In the genomic region with DNA sequence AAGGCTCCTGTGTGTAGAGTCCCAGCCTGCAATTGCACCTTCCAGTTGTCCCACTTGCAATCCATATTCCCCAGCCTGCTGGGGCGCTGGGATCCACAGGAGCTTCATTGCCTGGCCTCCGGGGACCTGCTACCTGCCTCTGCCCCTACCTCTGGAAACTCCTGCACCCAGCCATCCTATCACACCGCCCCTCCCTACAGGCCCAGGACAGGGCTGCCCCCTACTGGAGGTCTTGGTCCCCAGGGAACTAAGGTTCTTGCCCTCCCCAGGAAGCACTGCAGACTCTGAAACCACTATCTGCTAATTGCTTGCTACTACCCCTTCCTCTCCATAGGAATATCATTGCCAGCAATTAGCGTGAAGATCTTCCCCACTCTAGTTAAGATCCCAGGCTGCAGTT, we compare ENCODE assay signal across 23 mouse cellular contexts.
DNase-seq lines count a peak whose midpoint lies in the region; ATAC-seq and TF ChIP-seq lines count a peak whose summit lies in the region.
"Had no signal": no experiment of that assay in that cellular context is flagged by ENCODE, and none has a peak within 500 bp of the region (broad histone marks: within the 10 kb centered on the region; RNA-seq: fewer than 3 reads in every experiment).

No protein-coding gene starts in this region.

- no peak overlapping the region for H3K9ac ChIP-seq in neural tube, embryonic 13.5 days
- H3K9ac ChIP-seq in neural tube, embryonic 15.5 days (replicated peaks), result no peak overlapping the region
- H3K9ac ChIP-seq in stomach, postnatal 0 days (ENCODE audit: low read length), result no peak overlapping the region
- H3K9ac ChIP-seq: heart, embryonic 15.5 days; limb, embryonic 13.5 days; liver, embryonic 14.5 days; neural tube, embryonic 12.5 days had no signal

- no peaks in the 10 kb centered on the region for H3K9me3 ChIP-seq in neural tube, embryonic 13.5 days
- H3K9me3 ChIP-seq in neural tube, embryonic 15.5 days (replicated peaks), result no peaks in the 10 kb centered on the region
- H3K9me3 ChIP-seq in stomach, postnatal 0 days (ENCODE audit: control insufficient read depth, low read length), result no peaks in the 10 kb centered on the region
- H3K9me3 ChIP-seq: forebrain, embryonic 10.5 days; heart, embryonic 15.5 days; limb, embryonic 13.5 days; midbrain, embryonic 10.5 days; neural tube, embryonic 12.5 days had no signal

- H3K27ac ChIP-seq in neural tube, embryonic 13.5 days (replicated peaks), result no peak overlapping the region
- H3K27ac ChIP-seq in neural tube, embryonic 15.5 days (replicated peaks), result no peak overlapping the region
- no peak overlapping the region for H3K27ac ChIP-seq in stomach, postnatal 0 days (replicated peaks)
- no peak overlapping the region for H3K27ac ChIP-seq in cerebellum, adult 2 months (ENCODE audit: insufficient read depth, low read length)
- H3K27ac ChIP-seq: forebrain, embryonic 10.5 days; heart, adult 2 months; heart, embryonic 15.5 days; limb, embryonic 13.5 days; liver, embryonic 14.5 days; macrophage; midbrain, embryonic 10.5 days; neural tube, embryonic 12.5 days had no signal

- peak; percentile 76 for DNase-seq in heart, adult 11 months
- DNase-seq in heart, postnatal 25 days (ENCODE audit: low spot score), result no peak
- DNase-seq in stomach, postnatal 0 days (ENCODE audit: low spot score), result no peak
- peak; percentile 49 to 56 for DNase-seq in thymus, postnatal 36 days
- DNase-seq in cerebellum, adult 2 months, result no peak
- DNase-seq in embryo, embryonic 10 days (ENCODE audit: low spot score), result no peak
- DNase-seq: adrenal gland, postnatal 14 days; cerebellum, adult 11-12 months; cerebellum, postnatal 25 days; heart, adult 2 months; kidney, adult 8-10 months; kidney, postnatal 25 days; layer of hippocampus, adult 9-11 months; spleen, adult 18-20 months had no signal

- peak; percentile 42; the same call in 1 of the 2 replicates for ATAC-seq in neural tube, embryonic 13.5 days (ENCODE audit: low read depth)
- ATAC-seq in neural tube, embryonic 15.5 days (ENCODE audit: low FRiP score), result no peak
- no peak for ATAC-seq in stomach, postnatal 0 days (ENCODE audit: low FRiP score, low TSS enrichment)

- H3K36me3 ChIP-seq in neural tube, embryonic 13.5 days, result no peaks in the 10 kb centered on the region
- H3K36me3 ChIP-seq in neural tube, embryonic 15.5 days, result no peaks in the 10 kb centered on the region
- H3K36me3 ChIP-seq in stomach, postnatal 0 days (ENCODE audit: control insufficient read depth, insufficient read depth, low read length), result no peaks in the 10 kb centered on the region
- H3K36me3 ChIP-seq: forebrain, embryonic 10.5 days; heart, embryonic 15.5 days; limb, embryonic 13.5 days; midbrain, embryonic 10.5 days; neural tube, embryonic 12.5 days had no signal

- no peaks in the 10 kb centered on the region for H3K27me3 ChIP-seq in neural tube, embryonic 13.5 days
- peaks cover 3% of the 10 kb centered on the region for H3K27me3 ChIP-seq in neural tube, embryonic 15.5 days (replicated peaks)
- H3K27me3 ChIP-seq in stomach, postnatal 0 days (ENCODE audit: control insufficient read depth, insufficient read depth, low read length), result no peaks in the 10 kb centered on the region
- H3K27me3 ChIP-seq in cerebellum, adult 2 months (ENCODE audit: control insufficient read depth, insufficient read depth, low read length), result no peaks in the 10 kb centered on the region; the same call in 1 of the 2 replicates
- H3K27me3 ChIP-seq: heart, embryonic 15.5 days; neural tube, embryonic 12.5 days had no signal

- 28% methylated on average over 4 of the region's 4 CpGs for WGBS in neural tube, embryonic 13.5 days
- 43% methylated on average over 4 of the region's 4 CpGs for WGBS in neural tube, embryonic 15.5 days
- WGBS in stomach, postnatal 0 days, result 28% methylated on average over 4 of the region's 4 CpGs
- WGBS in cerebellum, adult 2 months, result 59% methylated on average over 4 of the region's 4 CpGs

- TF ChIP-seq CTCF in stomach, postnatal 0 days (IDR thresholded peaks at IDR 0.05; ENCODE audit: low read depth), result peak; percentile 12; the same call in 1 of the 2 replicates
- TF ChIP-seq CTCF in cerebellum, adult 2 months (IDR thresholded peaks at IDR 0.05; ENCODE audit: borderline replicate concordance, insufficient read depth, low read depth, low read length), result no peak

- no peak overlapping the region for H3K4me3 ChIP-seq in neural tube, embryonic 13.5 days
- H3K4me3 ChIP-seq in neural tube, embryonic 15.5 days (replicated peaks), result no peak overlapping the region
- H3K4me3 ChIP-seq in stomach, postnatal 0 days (ENCODE audit: low read depth, low read length), result no peak overlapping the region
- no peak overlapping the region for H3K4me3 ChIP-seq in cerebellum, adult 2 months (replicated peaks; ENCODE audit: insufficient read depth, low read depth, low read length)
- H3K4me3 ChIP-seq: forebrain, embryonic 10.5 days; heart, adult 2 months; heart, embryonic 15.5 days; limb, embryonic 13.5 days; midbrain, embryonic 10.5 days; neural tube, embryonic 12.5 days had no signal

- no peak for TF ChIP-seq POLR2A in cerebellum, adult 2 months (IDR thresholded peaks at IDR 0.05; ENCODE audit: borderline replicate concordance, insufficient read depth, low read length)

- H3K4me2 ChIP-seq in neural tube, embryonic 13.5 days, result no peak overlapping the region
- H3K4me2 ChIP-seq in neural tube, embryonic 15.5 days, result no peak overlapping the region
- H3K4me2 ChIP-seq in stomach, postnatal 0 days (replicated peaks; ENCODE audit: low read depth), result no peak overlapping the region
- H3K4me2 ChIP-seq: heart, embryonic 15.5 days; limb, embryonic 13.5 days; neural tube, embryonic 12.5 days had no signal

- no peak for TF ChIP-seq EP300 in stomach, postnatal 0 days (optimal IDR thresholded peaks at IDR 0.05)

- intact Hi-C loops in heart, postnatal 25 days (cut with DNase I), result no loop called here

- H3K4me1 ChIP-seq in neural tube, embryonic 13.5 days (replicated peaks), result peaks cover 19% of the 10 kb centered on the region
- peaks cover 19% of the 10 kb centered on the region for H3K4me1 ChIP-seq in neural tube, embryonic 15.5 days
- H3K4me1 ChIP-seq in stomach, postnatal 0 days (replicated peaks; ENCODE audit: control insufficient read depth, insufficient read depth), result no peaks in the 10 kb centered on the region
- H3K4me1 ChIP-seq in cerebellum, adult 2 months (ENCODE audit: control insufficient read depth, insufficient read depth, low read length), result peaks cover 11% of the 10 kb centered on the region
- H3K4me1 ChIP-seq: heart, embryonic 15.5 days; limb, embryonic 13.5 days had no signal

Comparison
In these comparisons a context has a peak if more than half of its experiments do, and no peak if none do; other contexts are left out.
1. DNase-seq: peak in heart, adult 11 months (single experiment) and thymus, postnatal 36 days (2 of 2); none in heart, postnatal 25 days (single experiment), stomach, postnatal 0 days (single experiment), cerebellum, adult 2 months (0 of 2) and embryo, embryonic 10 days (single experiment).